Comparison of ENCODE assay signal across 18 mouse cellular contexts in genomic region chr11:27102906-27103305, GRCm38 (mm10).
DNase-seq lines count a peak whose midpoint lies in the region; ATAC-seq and TF ChIP-seq lines count a peak whose summit lies in the region.
"Had no signal": no experiment of that assay in that cellular context is flagged by ENCODE, and none has a peak within 500 bp of the region (broad histone marks: within the 10 kb centered on the region; RNA-seq: fewer than 3 reads in every experiment).

No protein-coding gene starts in this region.

- peaks cover 3% of the 10 kb centered on the region for H3K9me3 ChIP-seq in CH12.LX (replicated peaks; ENCODE audit: low read length)
- no peaks in the 10 kb centered on the region for H3K9me3 ChIP-seq in forebrain, embryonic 12.5 days
- H3K9me3 ChIP-seq: G1E had no signal

- no peak for ATAC-seq in forebrain, embryonic 12.5 days (ENCODE audit: low FRiP score)
- ATAC-seq: activated CD4-positive, CD25-positive, alpha-beta regulatory T cell, adult 4 months; CD4-positive, CD25-positive, alpha-beta regulatory T cell, adult 4 months; Patski had no signal

- no peak overlapping the region; the same call in 1 of the 2 replicates for H3K27ac ChIP-seq in CH12.LX (ENCODE audit: insufficient read depth, low read depth)
- H3K27ac ChIP-seq in forebrain, embryonic 12.5 days: no peak overlapping the region

- no peak for TF ChIP-seq CTCF in CH12.LX (conservative IDR thresholded peaks at IDR 0.05 in 1 of 2, IDR thresholded peaks at IDR 0.05 in 1 of 2; ENCODE audit: low read depth in 2 of 2, low read length in 2 of 2)

- peak; percentile 54 for DNase-seq in CH12.LX (ENCODE audit: extremely low read depth)
- DNase-seq: adrenal gland, adult 2 months; adrenal gland, adult 8-10 months; adrenal gland, postnatal 10 days; adrenal gland, postnatal 14 days; adrenal gland, postnatal 25 days; adrenal gland, postnatal 36 days; B cell, adult 2 months; cerebellum, adult 11 months; cerebellum, adult 11-12 months; cerebellum, adult 18-20 months; cerebellum, adult 2 months; cerebellum, adult 8-10 months had no signal

- no peaks in the 10 kb centered on the region for H3K36me3 ChIP-seq in CH12.LX (replicated peaks in 1 of 2; ENCODE audit: control insufficient read depth in 1 of 2, insufficient read depth in 1 of 2, low read length in 1 of 2)
- H3K36me3 ChIP-seq in forebrain, embryonic 12.5 days (replicated peaks): no peaks in the 10 kb centered on the region
- H3K36me3 ChIP-seq: G1E had no signal

- in situ Hi-C loops in CH12.LX (cut with MboI; ENCODE audit: low pct_ligation_motif_present, low pct_unique_long_range_greater_than_20kb, low sequenced_read_pairs): no loop called here

- H3K4me2 ChIP-seq in CH12.LX (ENCODE audit: insufficient read depth, low read depth, poor library complexity, severe bottlenecking): no peak overlapping the region
- no peak overlapping the region for H3K4me2 ChIP-seq in forebrain, embryonic 12.5 days

- TF ChIP-seq EP300 in CH12.LX (IDR thresholded peaks at IDR 0.05; ENCODE audit: low read length): peak; percentile 61

- no peak for TF ChIP-seq POLR2A in CH12.LX (IDR thresholded peaks at IDR 0.05; ENCODE audit: low read depth, low read length)

- H3K27me3 ChIP-seq in CH12.LX (replicated peaks): no peaks in the 10 kb centered on the region
- H3K27me3 ChIP-seq in forebrain, embryonic 12.5 days: no peaks in the 10 kb centered on the region
- H3K27me3 ChIP-seq: Patski had no signal

- H3K4me1 ChIP-seq in CH12.LX (ENCODE audit: control insufficient read depth in 1 of 2, insufficient read depth in 2 of 2): peaks cover 9 to 57% of the 10 kb centered on the region in 2 experiments
- H3K4me1 ChIP-seq in forebrain, embryonic 12.5 days: no peaks in the 10 kb centered on the region

- TF ChIP-seq RAD21 in CH12.LX (IDR thresholded peaks at IDR 0.05; ENCODE audit: low read depth, low read length): no peak

- H3K9ac ChIP-seq in CH12.LX (ENCODE audit: insufficient read depth, low read depth): no peak overlapping the region
- no peak overlapping the region for H3K9ac ChIP-seq in forebrain, embryonic 12.5 days

- H3K79me2 ChIP-seq in CH12.LX (replicated peaks; ENCODE audit: control insufficient read depth, extremely low read depth, insufficient read depth, poor library complexity, severe bottlenecking): no peaks in the 10 kb centered on the region

- H3K4me3 ChIP-seq in CH12.LX (replicated peaks in 1 of 3; ENCODE audit: low read depth in 2 of 3, low read length in 2 of 3, poor library complexity in 1 of 3): no peak overlapping the region
- H3K4me3 ChIP-seq in forebrain, embryonic 12.5 days (replicated peaks): no peak overlapping the region

- dilution Hi-C loops in CH12.LX (cut with MboI; ENCODE audit: extremely low pct_ligation_motif_present, extremely low pct_unique_long_range_greater_than_20kb, low sequenced_read_pairs): no loop called here

TF ChIP-seq in CH12.LX, 34 proteins besides CTCF, POLR2A, EP300 and RAD21:
- TF ChIP-seq ETS1 (conservative IDR thresholded peaks at IDR 0.05; ENCODE audit: low read depth, low read length) (0 out of 2 replicates have a peak, but pooled peaks have one; percentile 14), GABPA (IDR thresholded peaks at IDR 0.05; ENCODE audit: insufficient replicate concordance, low read depth, low read length) (no peak)
TF ChIP-seq in CH12.LX: peak in this region for 1.
